Mouse (Mus musculus): ENCODE data around the gene Pdcd1lg2. TPM values are rescaled to one million over a fixed set of nuclear protein-coding genes. Genes with fewer than 3 reads are reported as not detected.

The Pdcd1lg2 gene
- polyA plus RNA-seq, 3 experiments from 2014 or later: 20.5 to 29.0 (median 20.5) TPM

DNA sequence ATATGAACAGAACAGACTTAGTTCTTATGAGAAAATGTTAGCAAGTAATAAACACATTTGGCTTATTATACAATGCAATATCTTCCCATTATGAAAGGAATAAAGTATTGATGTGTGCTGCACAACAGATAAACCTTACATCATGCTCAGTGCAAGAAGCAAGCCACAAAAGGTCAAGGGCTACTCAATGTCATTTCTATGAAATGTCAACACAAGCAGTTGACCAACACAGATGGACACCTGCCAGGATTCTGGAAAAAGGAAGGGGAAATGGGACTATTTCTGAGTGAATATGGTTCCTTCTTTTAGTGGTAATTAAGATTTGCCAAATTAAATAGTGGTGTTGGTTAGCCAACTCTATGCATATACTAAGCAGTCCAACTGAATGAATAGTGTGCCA lies 9.2 kb downstream of the Pdcd1lg2 start:
- ATAC-seq: no peak

DNA sequence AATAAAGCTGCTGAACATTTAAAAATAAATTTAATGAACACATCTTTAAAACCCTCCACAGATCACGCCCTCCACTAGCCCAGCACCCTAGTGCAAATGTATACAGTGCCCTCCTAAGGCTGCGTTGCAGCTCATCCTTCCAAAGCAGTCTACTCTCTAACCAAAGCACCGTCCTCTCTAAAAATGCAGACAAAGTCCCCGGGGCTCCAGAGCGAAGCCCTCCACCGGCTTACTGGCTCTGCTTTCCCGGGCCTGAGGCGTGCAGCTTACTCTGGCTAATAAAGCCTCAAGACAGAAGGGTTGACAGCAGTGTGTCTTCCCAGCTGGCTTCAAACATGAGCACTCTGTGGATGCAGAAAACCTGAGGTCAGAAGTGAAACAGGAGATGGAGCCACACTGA lies 9.7 kb downstream of the Pdcd1lg2 start:
- ATAC-seq: no peak

DNA sequence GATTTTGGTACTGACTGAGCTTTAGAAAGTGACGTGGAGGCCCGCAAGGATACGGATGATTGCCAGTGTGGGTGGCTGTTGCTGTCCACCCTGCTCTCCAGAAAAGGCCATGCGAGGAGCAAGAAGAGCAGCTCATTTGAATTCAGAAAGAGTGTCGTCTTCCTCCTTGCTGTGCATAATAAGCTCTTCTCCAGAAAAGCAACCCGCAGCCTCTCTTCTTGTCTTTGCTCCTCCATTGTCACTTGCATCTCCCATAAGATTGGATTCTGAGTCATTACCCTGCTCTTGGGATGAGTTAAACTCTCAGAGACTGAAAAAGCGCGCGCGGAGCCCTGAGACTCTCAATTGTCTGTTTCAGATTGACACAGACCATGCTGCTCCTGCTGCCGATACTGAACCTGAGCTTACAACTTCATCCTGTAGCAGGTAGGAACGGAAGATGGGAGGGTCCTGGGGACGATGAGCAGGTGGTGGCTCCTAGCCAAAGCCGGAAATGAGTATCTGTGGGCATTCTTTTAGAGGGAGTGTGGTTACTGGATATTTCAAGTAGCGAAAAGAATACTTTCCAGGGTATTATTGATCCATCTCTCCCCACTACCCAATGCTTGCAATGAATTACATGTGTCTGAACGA lies 11.4 kb downstream of the Pdcd1lg2 start:
- no peak for ATAC-seq

DNA sequence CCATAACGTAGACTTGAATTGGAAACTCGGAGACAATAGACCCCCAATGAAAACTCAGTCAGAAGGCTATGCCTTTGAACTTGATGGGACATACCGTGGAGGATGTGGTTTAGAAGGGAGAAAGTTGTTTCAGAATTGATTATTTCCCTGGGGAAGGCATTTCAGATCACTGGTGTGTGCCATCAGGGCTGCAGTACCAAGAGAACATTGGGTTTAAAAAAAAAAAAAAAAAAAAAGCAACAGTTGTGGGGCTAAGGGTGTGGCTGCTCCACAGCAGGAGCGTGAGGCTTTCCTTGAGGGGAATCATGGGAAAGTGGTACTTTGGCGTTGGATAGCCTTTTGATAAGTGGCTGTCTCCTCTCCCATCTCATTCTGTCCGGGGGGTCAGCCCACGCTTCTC lies 12.1 kb downstream of the Pdcd1lg2 start:
- ATAC-seq: no peak

DNA sequence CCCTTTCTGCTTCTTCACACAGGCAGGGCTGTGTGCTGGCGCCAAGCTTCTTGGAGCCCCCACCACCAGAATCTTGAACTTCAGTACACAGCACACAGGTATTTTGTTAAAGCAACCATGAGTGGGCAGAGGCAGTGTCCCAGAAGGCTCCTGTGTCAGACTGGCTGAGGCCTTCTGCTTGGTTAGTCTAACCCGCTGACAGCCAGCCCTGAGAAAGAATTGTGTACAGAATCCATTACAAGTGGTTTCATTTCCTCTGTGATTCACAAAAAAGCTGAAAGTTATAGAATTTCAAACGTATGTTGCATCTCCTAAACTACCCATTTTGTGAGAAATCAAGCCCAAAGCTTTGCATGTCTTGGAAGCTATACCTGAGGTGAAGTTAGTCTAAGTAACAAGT lies 19.8 kb downstream of the Pdcd1lg2 start:
- ATAC-seq: peak; percentile 19

DNA sequence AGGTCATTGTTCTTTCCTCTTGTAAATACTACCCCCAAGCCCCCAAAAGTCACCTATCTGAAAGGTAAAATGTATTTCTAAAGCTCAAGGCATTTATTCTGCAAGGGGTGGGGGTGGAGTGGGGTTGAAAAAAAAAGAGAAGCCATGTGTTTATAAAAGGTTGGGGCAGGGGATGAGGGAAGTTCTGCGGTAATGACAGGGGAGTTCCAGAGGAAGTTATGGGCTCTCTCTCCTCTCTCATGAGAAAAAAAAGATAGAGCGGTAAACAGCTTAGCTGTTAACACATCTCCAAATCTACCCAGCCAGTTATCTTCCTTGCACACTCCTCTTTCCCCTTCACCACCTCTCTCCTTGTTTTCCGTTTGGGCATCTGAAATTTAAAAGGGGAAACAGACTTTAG lies 20.2 kb downstream of the Pdcd1lg2 start:
- peak; percentile 93 for ATAC-seq

DNA sequence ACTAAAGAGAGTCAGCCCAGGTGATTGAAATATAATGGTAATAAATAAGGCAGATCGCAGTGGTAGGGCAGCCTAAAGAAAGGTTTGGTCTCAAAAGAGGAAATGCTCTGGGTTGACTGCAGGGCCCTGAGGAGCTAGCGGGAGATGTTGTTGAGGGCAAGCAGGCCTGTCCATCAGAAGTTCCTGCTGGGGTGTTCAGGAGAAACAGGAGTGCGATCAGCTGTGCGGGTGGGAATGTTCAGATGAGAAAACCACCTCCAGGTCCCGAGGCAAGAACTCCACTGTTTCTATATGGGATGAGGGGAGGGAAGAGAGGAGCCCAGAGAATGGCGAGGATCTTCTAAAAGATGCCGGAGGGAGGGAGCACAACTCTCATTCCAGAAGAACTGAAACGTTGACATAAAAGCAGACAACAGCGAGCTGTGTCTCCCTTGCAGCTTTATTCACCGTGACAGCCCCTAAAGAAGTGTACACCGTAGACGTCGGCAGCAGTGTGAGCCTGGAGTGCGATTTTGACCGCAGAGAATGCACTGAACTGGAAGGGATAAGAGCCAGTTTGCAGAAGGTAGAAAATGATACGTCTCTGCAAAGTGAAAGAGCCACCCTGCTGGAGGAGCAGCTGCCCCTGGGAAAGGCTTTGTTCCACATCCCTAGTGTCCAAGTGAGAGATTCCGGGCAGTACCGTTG lies 26.2 kb downstream of the Pdcd1lg2 start:
- no peak for ATAC-seq

DNA sequence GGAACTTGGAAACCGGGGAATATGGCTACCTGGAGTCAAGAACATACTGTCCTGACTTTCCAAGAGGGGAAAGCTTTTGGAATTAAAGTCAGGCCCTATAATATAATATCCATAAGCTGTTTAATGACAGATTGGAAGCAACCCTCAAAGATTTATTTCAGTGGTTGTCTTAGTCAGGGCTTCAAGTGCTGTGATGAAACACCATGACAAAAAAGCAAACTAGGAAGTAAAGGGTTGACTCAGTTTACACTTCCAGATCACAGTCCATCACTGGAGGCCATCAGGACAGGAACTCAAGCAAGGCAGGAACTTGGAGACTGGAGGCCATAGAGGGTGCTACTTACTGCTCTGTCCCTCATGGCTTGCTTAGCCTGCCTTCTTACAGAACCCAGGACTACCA lies 27.1 kb downstream of the Pdcd1lg2 start:
- ATAC-seq: no peak

DNA sequence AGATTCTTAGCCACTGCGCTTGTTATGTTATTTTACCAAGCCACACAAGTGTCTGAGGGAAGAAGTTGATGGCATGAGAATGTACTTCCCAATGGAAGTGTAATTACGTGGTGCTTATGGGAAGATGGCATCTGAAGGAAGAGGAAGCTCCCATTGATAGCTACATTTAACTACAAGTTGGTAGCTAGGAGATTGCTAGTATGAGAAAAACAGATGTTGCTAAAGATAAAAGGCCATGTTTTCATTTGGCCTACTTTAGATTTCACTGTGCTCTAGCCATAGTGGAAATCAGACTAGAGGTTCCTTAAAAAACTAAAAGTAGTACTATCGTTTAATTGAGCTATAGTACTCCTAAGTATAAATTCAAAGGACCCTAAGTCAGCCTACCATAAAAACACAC lies 28.5 kb downstream of the Pdcd1lg2 start:
- ATAC-seq: no peak

DNA sequence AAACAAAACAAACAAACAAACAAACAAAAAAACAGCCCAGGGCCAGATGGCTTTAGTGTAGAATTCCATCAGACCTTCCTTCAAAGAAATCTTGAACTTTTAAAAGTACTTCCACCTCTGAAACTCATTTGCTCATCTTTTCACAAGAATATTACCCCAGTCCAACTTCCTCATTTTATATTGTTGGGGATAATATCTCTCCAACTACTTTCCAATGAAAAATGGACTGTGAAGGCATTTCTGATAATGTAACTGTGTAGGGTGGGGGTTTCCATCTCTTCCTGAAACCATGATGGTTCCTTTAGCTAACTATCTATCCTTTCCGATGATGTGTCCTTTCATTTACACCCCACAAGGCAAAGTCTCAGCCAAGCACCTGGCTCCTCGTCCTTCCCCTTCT lies 31.8 kb downstream of the Pdcd1lg2 start:
- no peak for ATAC-seq

DNA sequence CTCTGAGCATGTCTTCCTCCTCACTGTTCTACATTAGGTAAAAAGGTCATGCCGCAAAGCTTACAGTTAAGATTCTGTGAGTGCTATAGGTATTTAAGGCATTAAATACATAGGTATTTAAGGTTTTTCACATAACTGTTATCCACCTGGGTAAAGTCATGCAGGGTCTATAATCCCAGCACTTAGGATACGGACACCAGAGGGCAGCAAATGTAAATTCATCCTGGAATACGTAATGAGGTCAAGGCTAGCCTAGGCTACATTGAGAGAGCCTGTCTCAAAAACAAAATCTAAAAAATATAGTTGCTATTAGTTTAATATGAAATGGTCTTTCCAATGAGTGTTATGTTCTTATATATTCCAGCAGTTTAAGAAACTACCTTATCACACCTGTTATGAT lies 33.6 kb downstream of the Pdcd1lg2 start:
- no peak for ATAC-seq

DNA sequence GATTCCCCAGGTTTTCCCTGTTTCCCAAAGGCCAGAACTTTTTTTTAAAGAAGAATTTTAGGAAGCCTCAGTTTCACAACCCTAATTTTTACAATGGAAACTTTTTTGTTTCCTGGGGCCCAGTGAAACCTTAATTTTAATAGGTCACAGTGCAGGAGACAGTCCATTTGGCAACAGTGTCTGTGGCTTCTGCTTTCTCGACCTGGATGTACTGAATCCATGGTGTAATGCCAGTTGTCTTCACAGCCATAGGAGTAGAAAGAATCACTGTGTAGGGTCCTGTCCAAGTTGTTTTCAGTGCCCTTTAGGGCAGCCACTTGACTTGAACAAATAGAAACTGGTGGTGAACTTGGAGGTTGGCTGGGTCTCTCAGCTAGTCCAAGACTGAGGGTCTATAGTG lies 37.7 kb downstream of the Pdcd1lg2 start:
- no peak for ATAC-seq

DNA sequence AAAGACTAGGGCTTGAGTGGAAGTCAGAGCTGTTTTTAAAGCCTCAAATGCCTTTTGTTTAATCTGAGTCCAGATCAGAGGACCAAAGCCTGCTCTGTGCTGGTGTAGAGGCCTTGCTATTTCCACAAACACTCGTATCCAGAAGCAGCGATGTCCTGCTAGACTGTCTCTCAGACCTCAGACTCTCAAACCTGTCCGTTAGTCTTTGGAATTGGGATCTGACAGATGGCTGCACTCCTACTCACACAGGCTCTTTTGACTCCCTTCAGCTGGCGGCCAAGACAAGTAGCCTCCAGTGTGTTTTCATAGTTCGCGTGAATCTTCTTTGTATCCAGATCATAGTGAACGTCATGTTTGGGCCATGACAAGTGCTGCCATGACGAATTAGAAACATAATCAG lies 39.7 kb downstream of the Pdcd1lg2 start:
- ATAC-seq: no peak

DNA sequence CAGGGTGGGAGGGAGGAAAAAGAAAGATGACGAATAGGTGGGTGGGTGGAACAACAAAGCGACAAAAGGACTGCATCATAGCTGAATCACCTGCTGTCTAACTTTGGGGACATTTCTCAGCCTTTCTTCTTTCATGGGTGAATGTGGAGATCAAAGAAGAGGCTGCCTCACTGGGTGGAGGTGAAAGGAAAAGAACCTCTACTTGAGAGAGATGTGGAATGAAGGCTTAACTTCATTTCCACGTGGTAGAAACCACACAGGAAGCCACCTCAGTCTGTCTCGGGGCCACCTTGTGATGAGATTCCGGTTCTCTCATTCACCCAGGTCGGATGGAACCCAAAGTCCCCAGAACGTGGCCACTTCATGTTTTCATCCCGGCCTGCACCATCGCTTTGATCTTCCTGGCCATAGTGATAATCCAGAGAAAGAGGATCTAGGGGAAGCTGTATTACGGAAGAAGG lies 43.5 kb downstream of the Pdcd1lg2 start:
- peak; percentile 90 for ATAC-seq

DNA sequence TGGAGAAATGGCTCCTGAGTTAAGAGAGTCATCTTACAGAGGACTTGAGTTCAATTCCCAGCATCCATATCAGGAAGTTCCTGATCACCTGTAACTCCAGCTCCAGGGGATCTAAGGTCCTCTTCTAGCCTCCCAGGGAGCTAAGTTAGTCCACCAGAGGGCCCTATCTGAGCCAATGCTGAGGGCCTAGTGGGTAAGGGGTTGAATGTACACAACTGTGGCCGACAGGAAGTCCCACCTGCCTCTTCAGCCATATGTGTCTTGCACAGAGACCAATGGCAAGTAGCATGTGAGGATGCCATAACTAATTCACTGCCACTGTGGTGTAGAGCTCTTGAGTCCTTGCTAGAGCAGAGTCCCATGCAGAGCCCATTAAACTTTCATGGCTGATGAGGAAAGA lies 44.4 kb downstream of the Pdcd1lg2 start:
- ATAC-seq: no peak

DNA sequence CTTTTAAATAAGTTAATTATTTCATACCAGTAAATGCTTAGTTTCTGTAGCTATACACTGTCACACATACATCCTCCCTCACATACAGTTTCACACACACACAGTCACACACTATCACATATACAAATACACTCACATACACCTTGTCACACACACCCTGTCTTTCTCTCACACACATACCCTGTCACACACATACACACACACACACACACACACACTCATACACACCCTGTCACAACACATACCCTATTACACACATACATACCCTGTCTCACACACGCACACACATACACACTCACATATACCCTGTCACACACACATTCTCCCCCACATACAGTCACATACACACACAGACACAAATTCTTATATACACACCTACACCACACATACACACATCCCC lies 47.3 kb downstream of the Pdcd1lg2 start:
- no peak for ATAC-seq

DNA sequence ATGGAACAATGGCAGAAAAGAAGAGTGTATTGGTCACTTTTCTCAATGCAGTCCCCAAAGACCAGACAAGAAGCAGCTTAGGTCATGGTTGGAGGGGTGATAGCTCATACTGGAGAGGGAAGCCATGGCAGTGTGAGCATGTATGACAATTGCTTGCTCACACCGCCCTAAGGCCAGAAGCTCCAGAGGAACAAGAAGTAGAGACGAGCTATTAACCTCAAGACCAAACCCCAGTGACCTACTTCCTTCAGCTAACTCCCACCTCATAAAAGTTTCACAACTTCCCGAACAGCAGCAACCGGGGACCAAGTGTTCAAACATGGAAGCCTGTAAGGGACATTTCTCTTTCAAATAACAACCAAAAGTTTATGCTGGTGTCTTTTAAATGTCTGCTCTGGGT lies 51.7 kb downstream of the Pdcd1lg2 start:
- no peak for ATAC-seq

DNA sequence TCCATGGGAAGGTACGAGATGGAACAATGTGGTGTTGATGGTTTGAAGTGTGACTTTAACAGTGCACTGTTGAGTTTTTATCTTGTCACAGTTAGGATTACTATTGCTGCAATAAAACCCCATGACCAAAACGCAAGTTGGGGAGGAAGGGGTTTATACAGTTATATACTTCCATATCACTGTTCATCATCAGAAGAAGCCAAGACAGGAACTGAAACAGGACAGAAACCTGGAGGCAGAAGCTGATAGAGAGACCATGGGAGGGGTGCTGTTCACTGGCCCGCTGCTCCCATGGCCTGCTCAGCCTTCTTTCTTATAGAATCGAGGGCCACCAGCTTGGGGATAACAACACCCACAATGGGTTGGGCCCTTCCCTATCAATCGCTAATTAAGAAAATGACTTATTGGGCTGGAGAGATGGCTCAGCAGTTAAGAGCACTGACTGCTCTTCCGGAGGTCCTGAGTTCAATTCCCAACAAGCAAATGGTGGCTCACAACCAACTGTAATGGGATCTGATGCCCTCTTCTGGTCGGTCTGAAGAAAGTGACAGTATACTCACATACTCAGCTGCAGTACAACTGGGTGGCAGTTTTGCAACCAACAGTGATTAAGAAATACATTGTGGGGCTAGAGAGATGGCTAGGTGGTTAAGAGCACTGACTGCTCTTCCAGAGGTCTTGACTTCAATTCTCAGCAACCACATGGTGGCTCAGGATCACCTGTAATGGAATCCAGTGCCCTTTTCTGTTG lies 53.1 kb downstream of the Pdcd1lg2 start:
- ATAC-seq: no peak

DNA sequence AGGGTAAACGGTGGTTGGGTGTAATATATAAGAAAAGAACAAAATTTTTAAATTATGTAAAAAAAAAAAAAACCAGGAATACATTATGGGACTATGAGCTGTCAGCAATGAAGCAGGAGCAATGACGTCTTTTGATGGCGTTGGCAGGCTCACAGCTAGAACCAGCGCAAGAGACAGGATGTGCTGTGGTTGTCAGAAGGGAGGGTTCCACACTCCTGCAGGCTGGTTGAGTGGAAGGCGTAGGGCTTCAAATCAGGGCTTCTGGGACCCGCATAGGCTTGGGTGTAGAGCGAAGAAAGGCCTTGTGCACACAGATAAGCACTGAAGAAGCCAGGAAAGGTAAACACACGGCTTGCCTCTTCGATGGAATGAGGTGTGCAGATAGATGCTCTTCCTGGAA lies 56.1 kb downstream of the Pdcd1lg2 start:
- peak; percentile 94 for ATAC-seq

DNA sequence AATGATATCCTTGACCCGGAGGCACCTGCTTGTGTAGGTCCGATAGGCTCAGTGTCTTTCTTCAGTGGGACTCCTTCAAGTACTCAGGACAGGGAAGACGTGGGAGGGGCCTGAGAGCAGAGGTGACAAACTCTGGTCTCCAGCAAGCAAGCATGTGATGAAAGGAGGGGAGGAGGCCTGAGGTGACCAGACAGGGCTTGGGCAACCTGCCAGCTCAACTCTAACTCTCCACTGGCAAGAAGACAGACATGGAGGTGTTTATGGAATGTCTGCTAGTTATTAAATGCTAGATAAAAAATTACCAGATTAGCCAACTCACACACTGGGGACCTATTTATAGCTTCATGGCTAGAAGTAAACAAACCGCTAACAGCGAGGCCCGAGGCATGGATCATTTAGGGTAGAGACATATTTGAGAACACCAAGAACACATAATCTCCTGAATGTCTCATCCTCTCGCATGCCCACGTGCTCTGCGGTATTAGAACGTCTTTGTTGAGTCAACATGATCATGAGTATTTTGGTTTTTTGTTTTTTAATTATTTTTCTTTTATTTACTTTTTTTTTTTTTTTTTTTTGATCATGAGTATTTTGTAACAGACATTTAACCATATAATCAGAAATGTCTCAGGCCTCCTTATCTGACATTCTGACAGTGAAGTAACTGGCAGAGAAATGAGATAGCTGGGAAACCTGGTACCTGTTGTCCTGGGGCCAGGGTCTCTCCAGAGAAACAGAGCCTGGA lies 58.4 kb downstream of the Pdcd1lg2 start:
- no peak for ATAC-seq

DNA sequence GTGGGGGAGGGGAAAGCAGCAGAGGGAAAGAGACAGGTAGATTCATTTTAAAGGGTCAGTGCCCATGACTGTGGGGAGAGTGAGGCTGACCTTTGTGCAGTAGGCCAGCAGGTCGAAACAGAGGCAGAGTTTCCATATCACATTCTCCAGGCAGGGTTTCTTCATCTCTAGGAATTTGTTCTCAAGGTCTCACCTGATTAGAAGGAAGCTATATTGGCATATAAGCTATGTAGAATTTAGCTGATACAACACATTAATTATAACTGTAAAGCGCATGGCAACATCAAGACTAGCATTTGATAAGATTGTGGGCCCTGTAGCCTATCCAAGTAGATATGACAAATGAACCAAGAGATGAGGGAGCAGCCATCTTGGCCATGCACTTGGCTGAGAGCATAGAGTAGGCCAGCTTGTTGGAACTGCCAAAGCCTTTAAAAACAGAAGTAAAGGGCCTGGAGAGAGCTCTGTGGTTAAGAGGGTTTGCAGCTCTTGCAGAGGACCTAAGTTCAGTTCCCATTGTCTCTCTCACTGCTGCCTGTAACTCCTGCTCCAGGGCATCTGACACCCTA lies 59.1 kb downstream of the Pdcd1lg2 start:
- ATAC-seq: no peak

DNA sequence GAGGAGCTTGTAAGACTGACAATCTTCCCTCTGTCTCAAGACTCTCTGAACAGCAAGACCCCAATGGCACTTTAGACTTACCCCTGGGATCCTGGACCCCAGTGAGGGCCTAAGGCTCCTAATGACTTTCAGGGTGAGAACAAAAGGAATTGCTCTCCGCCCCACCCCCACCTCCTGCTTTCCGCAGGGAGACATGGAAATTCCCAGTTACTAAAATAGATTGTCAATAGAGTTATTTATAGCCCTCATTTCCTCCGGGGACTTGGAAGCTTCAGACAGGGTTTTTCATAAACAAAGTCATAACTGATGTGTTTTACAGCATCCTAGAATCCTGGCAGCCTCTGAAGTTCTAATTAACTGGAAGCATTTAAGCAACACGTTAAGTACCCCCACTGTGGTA lies 59.9 kb downstream of the Pdcd1lg2 start:
- ATAC-seq: no peak

DNA sequence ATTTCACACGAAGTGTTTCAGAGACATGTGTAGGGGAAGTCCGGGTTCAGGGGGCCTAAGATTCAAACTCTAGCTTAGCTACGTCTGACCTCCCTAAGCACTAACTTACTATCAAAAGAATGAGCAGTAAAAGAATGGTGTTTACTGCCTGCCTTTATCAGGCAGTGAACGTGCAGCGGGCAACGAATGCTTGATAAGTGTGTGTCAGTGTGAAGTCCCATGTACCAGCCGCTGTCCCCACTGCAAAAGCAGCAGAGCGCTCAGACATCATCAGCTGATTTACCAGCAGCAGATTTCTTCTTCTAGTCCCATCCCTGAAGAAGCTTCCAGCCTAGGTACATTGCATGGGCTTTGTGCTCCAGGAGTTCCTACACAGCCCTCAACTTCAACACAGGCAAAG lies 61.7 kb downstream of the Pdcd1lg2 start:
- ATAC-seq: no peak
